Mouse (Mus musculus): ENCODE results near the gene Pou5f1. TPM values are rescaled to one million over a fixed set of nuclear protein-coding genes. Genes with fewer than 3 reads are reported as not detected.
"Not testable (repeated sequence)": the region's sequence is repeated elsewhere in the genome, so short reads cannot be mapped to it uniquely, and the experiment has no call there.

Pou5f1 gene
- polyA plus RNA-seq, 1 experiment from 2014 or later = not detected

DNA sequence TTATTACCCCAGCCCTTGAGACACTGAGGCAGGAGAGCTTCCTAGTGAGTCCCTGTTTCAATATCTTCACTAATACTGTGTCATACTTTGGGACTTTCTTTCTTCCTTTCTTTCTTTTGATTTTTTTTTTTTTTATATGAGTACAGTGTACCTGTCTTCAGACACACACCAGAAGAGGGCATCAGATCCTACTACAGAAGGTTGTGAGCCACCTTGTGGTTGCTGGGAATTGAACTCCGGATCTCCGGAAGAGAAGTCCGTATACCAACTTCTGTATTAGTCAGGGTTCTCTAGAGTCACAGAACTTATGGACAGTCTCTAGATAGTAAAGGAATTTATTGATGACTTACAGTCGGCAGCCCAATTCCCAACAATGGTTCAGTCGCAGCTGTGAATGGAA, 2.5 kb downstream of the Pou5f1 start:
- not testable (repeated sequence) for H3K9me3 ChIP-seq (ENCODE audit: control insufficient read depth, low read length); H3K36me3 ChIP-seq (ENCODE audit: control insufficient read depth, insufficient read depth, low read length); H3K4me2 ChIP-seq (ENCODE audit: low read depth, low read length); H3K27me3 ChIP-seq (ENCODE audit: control insufficient read depth, insufficient read depth, low read depth, low read length); H3K4me1 ChIP-seq (replicated peaks; ENCODE audit: control insufficient read depth, insufficient read depth, low read length); H3K4me3 ChIP-seq (ENCODE audit: low read length); ATAC-seq (ENCODE audit: low read depth); H3K9ac ChIP-seq (ENCODE audit: low read length); H3K27ac ChIP-seq (ENCODE audit: low read length)
- 41% methylated on average over 4 of the region's 5 CpGs for WGBS

DNA sequence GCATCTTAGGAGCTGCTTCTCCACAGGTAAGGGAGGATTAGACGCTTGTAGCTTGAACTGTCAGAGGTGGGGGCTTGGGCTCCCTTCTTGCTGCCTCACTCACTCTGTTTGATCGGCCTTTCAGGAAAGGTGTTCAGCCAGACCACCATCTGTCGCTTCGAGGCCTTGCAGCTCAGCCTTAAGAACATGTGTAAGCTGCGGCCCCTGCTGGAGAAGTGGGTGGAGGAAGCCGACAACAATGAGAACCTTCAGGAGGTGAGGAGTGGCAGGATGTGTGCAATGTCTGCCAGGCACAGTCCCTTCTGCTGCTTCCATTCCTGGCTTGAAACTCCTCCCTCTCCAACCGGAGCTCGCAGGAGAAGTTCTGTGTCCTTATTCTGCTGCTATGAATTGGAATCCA, 3.5 kb downstream of the Pou5f1 start:
- no peaks in the 10 kb centered on the region for H3K9me3 ChIP-seq (ENCODE audit: control insufficient read depth, low read length)
- H3K4me1 ChIP-seq (replicated peaks; ENCODE audit: control insufficient read depth, insufficient read depth, low read length) = peaks cover 1% of the 10 kb centered on the region
- H3K27ac ChIP-seq (ENCODE audit: low read length) = no peak overlapping the region
- H3K36me3 ChIP-seq (ENCODE audit: control insufficient read depth, insufficient read depth, low read length) = peaks cover 4% of the 10 kb centered on the region
- WGBS = 8% methylated on average over 8 of the region's 8 CpGs
- no peak overlapping the region; the same call in 1 of the 2 replicates for H3K9ac ChIP-seq (ENCODE audit: low read length)
- H3K4me3 ChIP-seq (ENCODE audit: low read length) = no peak overlapping the region
- H3K27me3 ChIP-seq (ENCODE audit: control insufficient read depth, insufficient read depth, low read depth, low read length) = peaks cover 3% of the 10 kb centered on the region; the same call in 1 of the 2 replicates
- no peak overlapping the region for H3K4me2 ChIP-seq (ENCODE audit: low read depth, low read length)
- peak; percentile 73; the same call in 1 of the 2 replicates for ATAC-seq (ENCODE audit: low read depth)

DNA sequence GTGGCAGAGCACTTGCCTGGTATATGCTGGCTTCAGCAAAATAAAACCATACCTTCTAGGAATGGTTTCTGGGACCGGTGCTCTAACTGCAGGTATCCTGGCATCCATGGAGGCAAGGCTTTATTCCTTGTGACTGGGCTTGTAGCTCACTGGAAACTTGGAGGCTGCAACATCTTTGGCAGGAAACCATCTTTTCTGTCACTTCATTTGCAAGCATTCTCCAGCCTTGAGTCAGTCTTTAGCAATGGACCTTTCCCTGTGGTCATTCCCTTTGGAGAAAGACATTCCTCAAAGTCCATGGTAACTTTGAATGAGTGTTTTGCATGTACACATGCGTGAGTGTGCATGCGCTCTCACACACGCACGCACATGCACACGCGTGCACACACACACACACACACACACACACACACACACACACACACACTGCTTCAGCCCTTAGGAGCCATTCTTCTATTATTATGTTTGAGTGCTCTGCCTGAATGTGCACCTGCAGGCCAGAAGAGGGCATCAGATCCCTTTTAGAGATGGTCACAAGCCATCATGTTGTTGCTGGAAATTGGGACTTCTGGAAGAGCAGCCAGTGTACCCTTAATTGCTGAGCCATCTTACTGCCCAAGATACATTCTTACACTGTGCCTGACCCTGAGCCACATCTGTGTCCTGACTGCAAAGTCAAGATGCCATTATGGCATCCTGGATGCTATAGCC, 7.3 kb downstream of the Pou5f1 start:
- Histone ChIP-seq H3K4me1 (replicated peaks; ENCODE audit: control insufficient read depth, insufficient read depth, low read length) (peaks cover 25% of the 10 kb centered on the region), H3K27me3 (ENCODE audit: control insufficient read depth, insufficient read depth, low read depth, low read length) (no peaks in the 10 kb centered on the region), H3K36me3 (ENCODE audit: control insufficient read depth, insufficient read depth, low read length) (peaks cover 4% of the 10 kb centered on the region), H3K4me2 (ENCODE audit: low read depth, low read length) (no peak overlapping the region), H3K9ac (ENCODE audit: low read length) (no peak overlapping the region), H3K27ac (ENCODE audit: low read length) (no peak overlapping the region), H3K4me3 (ENCODE audit: low read length) (no peak overlapping the region), H3K9me3 (ENCODE audit: control insufficient read depth, low read length) (no peaks in the 10 kb centered on the region)
- ATAC-seq (ENCODE audit: low read depth) = no peak
- 91% methylated on average over 7 of the region's 7 CpGs for WGBS

- peak overlapping the region; percentile 69; the same call in 1 of the 2 replicates for H3K4me3 ChIP-seq (ENCODE audit: low read length)
- H3K27me3 ChIP-seq (ENCODE audit: control insufficient read depth, insufficient read depth, low read depth, low read length) = no peaks in the 10 kb centered on the region
- no peak overlapping the region for H3K4me2 ChIP-seq (ENCODE audit: low read depth, low read length)
- no peak overlapping the region for H3K9ac ChIP-seq (ENCODE audit: low read length)
- H3K9me3 ChIP-seq (ENCODE audit: control insufficient read depth, low read length) = no peaks in the 10 kb centered on the region
- ATAC-seq (ENCODE audit: low read depth) = no peak
- H3K4me1 ChIP-seq (replicated peaks; ENCODE audit: control insufficient read depth, insufficient read depth, low read length) = peaks cover 29% of the 10 kb centered on the region
- H3K27ac ChIP-seq (ENCODE audit: low read length) = no peak overlapping the region
- WGBS = 10% methylated on average over 2 of the region's 2 CpGs
- peaks cover 4% of the 10 kb centered on the region for H3K36me3 ChIP-seq (ENCODE audit: control insufficient read depth, insufficient read depth, low read length)
Observed at GRCm38 (mm10) chr17:35513886-35514285, 8.1 kb downstream of the Pou5f1 start.

DNA sequence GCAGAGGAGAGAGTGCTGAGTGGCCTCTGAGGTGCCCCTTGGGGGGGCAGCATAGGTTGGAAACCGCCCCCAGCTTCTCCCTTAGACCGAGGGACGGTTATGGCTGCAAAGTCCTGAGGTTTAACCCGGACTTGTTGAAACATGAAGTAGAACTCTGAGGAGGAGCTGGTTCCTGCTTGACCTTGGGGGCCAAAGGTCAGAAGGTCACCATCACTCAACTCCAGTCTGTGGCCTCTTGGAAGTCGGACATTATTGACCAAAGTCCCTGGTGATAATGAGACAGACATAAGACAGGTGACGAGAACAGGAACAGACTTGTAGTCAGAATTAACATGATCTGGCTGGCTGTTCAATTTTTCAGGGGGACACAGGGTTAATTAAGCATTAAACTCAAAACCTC, 8.9 kb downstream of the Pou5f1 start:
- no peak for ATAC-seq (ENCODE audit: low read depth)
- Histone ChIP-seq H3K27ac (ENCODE audit: low read length) (no peak overlapping the region), H3K36me3 (ENCODE audit: control insufficient read depth, insufficient read depth, low read length) (peaks cover 4% of the 10 kb centered on the region), H3K9me3 (ENCODE audit: control insufficient read depth, low read length) (no peaks in the 10 kb centered on the region), H3K4me1 (replicated peaks; ENCODE audit: control insufficient read depth, insufficient read depth, low read length) (peaks cover 29% of the 10 kb centered on the region), H3K4me2 (ENCODE audit: low read depth, low read length) (peak overlapping the region; percentile 67), H3K4me3 (ENCODE audit: low read length) (peak overlapping the region; percentile 69), H3K9ac (ENCODE audit: low read length) (peak overlapping the region; percentile 75), H3K27me3 (ENCODE audit: control insufficient read depth, insufficient read depth, low read depth, low read length) (no peaks in the 10 kb centered on the region)
- WGBS = 40% methylated on average over 6 of the region's 6 CpGs

DNA sequence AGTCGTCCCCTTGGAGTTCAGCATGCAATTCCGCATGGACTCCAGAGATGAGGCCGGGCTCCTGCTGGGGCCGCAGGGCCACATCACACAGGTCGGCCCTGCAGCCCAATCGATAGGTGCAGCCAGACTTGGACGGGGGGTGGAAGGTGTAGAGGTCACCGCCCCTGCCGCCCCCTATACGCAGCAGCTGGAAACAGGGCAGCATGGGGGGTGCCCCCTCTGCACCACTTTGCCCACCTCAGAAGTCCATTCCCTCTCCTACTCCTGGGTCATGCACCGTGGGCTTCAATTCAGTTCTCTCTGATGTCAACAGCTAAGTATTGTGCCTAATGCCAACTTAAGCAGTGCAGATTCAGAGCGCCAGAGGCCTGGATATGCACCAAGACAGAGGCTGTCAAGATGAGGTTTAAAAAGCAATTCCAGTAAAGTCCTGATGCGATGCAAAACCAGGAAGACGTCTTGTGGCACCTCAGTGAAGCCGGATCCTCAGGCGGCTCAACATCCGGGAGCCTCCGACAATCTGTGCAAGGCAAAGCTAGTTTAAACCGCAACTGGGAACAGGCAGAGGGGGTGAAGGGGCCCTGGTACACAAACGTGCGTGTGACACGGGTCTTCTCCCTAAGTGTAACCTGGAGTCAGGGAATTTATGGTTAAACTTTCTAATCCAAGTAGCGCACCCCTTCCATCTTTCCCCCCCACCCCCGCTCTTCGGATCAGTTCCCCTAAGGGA, 10.3 kb downstream of the Pou5f1 start:
- peaks cover 29% of the 10 kb centered on the region for H3K4me1 ChIP-seq (replicated peaks; ENCODE audit: control insufficient read depth, insufficient read depth, low read length)
- peak overlapping the region; percentile 75 for H3K9ac ChIP-seq (ENCODE audit: low read length)
- peak overlapping the region; percentile 67 for H3K4me2 ChIP-seq (ENCODE audit: low read depth, low read length)
- H3K36me3 ChIP-seq (ENCODE audit: control insufficient read depth, insufficient read depth, low read length) = peaks cover 4% of the 10 kb centered on the region
- ATAC-seq (ENCODE audit: low read depth) = peak; percentile 9; the same call in 1 of the 2 replicates
- H3K4me3 ChIP-seq (ENCODE audit: low read length) = peak overlapping the region; percentile 69
- H3K27me3 ChIP-seq (ENCODE audit: control insufficient read depth, insufficient read depth, low read depth, low read length) = no peaks in the 10 kb centered on the region
- H3K27ac ChIP-seq (ENCODE audit: low read length) = peak overlapping the region; percentile 49
- no peaks in the 10 kb centered on the region for H3K9me3 ChIP-seq (ENCODE audit: control insufficient read depth, low read length)
- 4% methylated on average over 25 of the region's 25 CpGs for WGBS

GRCm38 (mm10) chr17:35516652-35517500, 11.1 kb downstream of the Pou5f1 start, which contains the start of the genes Tcf19 and Cchcr1:
Tcf19 (minus strand) TSS chr17:35516824.
Cchcr1 (plus strand) TSS chr17:35517100.
- Histone ChIP-seq H3K9me3 (ENCODE audit: control insufficient read depth, low read length) (no peaks in the 10 kb centered on the region), H3K27me3 (ENCODE audit: control insufficient read depth, insufficient read depth, low read depth, low read length) (no peaks in the 10 kb centered on the region), H3K36me3 (ENCODE audit: control insufficient read depth, insufficient read depth, low read length) (peaks cover 4% of the 10 kb centered on the region), H3K9ac (ENCODE audit: low read length) (peak within 1 kb of the TSS; percentile 75), H3K27ac (ENCODE audit: low read length) (peak within 1 kb of the TSS; percentile 62), H3K4me3 (ENCODE audit: low read length) (peak within 1 kb of the TSS; percentile 69), H3K4me1 (replicated peaks; ENCODE audit: control insufficient read depth, insufficient read depth, low read length) (peaks cover 29% of the 10 kb centered on the region), H3K4me2 (ENCODE audit: low read depth, low read length) (peak within 1 kb of the TSS; percentile 72)
- peak; percentile 98 for ATAC-seq (ENCODE audit: low read depth)
- under 1% methylated on average over 64 of the region's 67 CpGs for WGBS

- ATAC-seq (ENCODE audit: low read depth) = no peak
- Histone ChIP-seq H3K27ac (ENCODE audit: low read length) (peak overlapping the region; percentile 62), H3K4me2 (ENCODE audit: low read depth, low read length) (peak overlapping the region; percentile 72), H3K4me1 (replicated peaks; ENCODE audit: control insufficient read depth, insufficient read depth, low read length) (peaks cover 29% of the 10 kb centered on the region), H3K36me3 (ENCODE audit: control insufficient read depth, insufficient read depth, low read length) (peaks cover 2% of the 10 kb centered on the region; the same call in 1 of the 2 replicates), H3K4me3 (ENCODE audit: low read length) (peak overlapping the region; percentile 69), H3K9ac (ENCODE audit: low read length) (peak overlapping the region; percentile 71), H3K9me3 (ENCODE audit: control insufficient read depth, low read length) (no peaks in the 10 kb centered on the region), H3K27me3 (ENCODE audit: control insufficient read depth, insufficient read depth, low read depth, low read length) (no peaks in the 10 kb centered on the region)
- 5% methylated on average over 12 of the region's 12 CpGs for WGBS
Observed at GRCm38 (mm10) chr17:35517526-35517925, 11.7 kb downstream of the Pou5f1 start.

Data from lung, embryonic 16.5 days (tissue).